Mouse (Mus musculus): ENCODE results near the gene Sec31a. TPM values are rescaled to one million over a fixed set of nuclear protein-coding genes. Genes with fewer than 3 reads are reported as not detected.

Gene Sec31a
- 302 and 324 TPM in 2 replicates for polyA plus RNA-seq (2012; rRNA removed)

GRCm38 (mm10) chr5:100415761-100416590 lies at the start of gene Sec31a:
Gene Sec31a, minus strand, starts transcription at chr5:100416234.

Other genes starting within 250 kb of the Sec31a start
- 4.5 and 5.1 TPM in 2 replicates for gene Lin54, start 84.4 kb upstream of the Sec31a start, polyA plus RNA-seq (2012; rRNA removed)
- gene Cops4, start 102.1 kb upstream of the Sec31a start, polyA plus RNA-seq (2012; rRNA removed), result 14.6 and 18.0 TPM in 2 replicates
- gene Plac8, start 156.0 kb upstream of the Sec31a start, polyA plus RNA-seq (2012; rRNA removed), result 719 and 964 TPM in 2 replicates